Mouse (Mus musculus): ENCODE data around the gene Rnf144a.

Rnf144a gene

GRCm38 (mm10) chr12:26367361-26367760, 47.7 kb downstream of the Rnf144a start:
- no peak for DNase-seq

GRCm38 (mm10) chr12:26366372-26366771, 48.7 kb downstream of the Rnf144a start:
- DNase-seq = no peak

- no peak for DNase-seq
These were observed 49.3 kb downstream of the Rnf144a start for GRCm38 (mm10) chr12:26365531-26366315.

DNA sequence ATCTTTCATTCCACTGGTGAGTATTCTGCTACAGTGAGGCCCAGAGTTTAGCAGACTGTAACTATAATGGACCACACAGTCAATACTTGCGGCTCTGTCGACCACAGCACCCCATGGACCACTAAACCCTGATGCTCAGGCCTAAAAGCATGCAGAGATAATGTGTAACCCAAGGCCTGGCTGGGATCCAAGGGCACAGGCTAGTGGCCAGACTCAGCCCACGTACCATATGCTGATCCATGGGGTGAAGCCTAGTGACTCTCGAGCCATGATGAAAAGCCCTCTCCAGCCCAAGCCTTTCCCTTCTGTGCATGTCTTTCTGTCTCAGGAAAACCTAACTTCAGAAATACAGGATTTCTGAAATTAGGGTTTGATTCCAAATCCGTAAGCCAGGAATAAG, 50.2 kb downstream of the Rnf144a start:
- no peak for DNase-seq

GRCm38 (mm10) chr12:26360946-26361523, 54.0 kb downstream of the Rnf144a start:
- no peak for DNase-seq

- DNase-seq = no peak
These were observed 55.2 kb downstream of the Rnf144a start for GRCm38 (mm10) chr12:26359817-26360216.

DNA sequence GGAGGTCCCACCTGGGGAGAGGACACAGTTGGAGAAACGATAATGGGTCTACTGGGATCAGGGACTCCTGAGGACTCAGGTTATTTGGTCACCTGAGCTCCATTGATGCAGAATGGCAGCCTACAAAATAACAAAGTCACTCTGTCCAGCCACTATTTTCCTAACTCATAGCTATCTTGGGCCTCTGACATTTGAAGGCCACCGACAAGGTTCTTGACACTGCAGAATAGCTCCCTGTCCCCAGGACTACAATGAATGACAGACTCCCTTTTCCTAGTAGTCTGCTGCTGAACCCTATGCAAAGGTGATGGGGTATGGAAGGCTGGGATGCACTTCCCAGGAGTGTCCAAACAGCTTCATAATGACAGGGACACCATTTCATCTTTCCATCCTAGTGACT, 55.8 kb downstream of the Rnf144a start:
- DNase-seq = no peak

DNA sequence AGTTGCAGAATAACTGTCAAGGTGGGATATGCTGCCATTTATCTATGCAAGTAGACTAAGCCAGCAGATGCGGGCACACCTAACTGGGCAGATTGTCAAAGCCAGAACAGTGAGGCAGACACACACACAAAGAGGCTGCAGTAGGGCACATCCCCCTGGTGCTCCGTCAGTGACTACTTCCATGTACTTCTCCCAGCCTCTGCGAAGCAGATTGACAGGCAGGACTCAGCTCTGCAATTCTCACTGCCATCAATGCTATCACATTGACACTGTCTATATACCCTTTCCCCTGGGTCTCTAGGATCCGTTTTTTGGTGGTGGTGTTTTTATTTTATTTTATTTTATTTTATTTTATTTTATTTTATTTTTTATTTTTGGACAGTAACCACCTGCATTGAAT, 57.8 kb downstream of the Rnf144a start:
- no peak for DNase-seq

- DNase-seq = no peak
These were observed 58.9 kb downstream of the Rnf144a start for GRCm38 (mm10) chr12:26356191-26356590.

GRCm38 (mm10) chr12:26351321-26351720, 63.7 kb downstream of the Rnf144a start:
- peak; percentile 31 for DNase-seq

DNA sequence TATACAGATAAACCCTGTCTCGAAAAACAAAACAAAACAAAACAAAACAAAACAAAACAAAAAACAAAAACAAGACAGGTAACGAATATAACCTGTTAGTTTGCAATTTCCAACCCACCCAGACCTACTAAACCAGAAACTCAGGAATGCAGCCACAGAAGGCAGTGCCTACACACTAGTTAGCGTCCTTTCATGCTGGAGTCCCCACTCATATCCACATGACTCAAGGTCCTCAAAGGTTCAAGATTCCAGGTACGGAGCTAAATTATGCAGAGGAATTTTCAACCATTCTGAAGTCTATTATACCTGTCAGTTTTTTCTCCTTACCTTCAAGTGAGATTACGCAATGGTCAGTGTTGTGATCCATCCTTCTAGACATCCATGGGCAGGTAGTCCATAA, 70.6 kb downstream of the Rnf144a start:
- no peak for DNase-seq

DNA sequence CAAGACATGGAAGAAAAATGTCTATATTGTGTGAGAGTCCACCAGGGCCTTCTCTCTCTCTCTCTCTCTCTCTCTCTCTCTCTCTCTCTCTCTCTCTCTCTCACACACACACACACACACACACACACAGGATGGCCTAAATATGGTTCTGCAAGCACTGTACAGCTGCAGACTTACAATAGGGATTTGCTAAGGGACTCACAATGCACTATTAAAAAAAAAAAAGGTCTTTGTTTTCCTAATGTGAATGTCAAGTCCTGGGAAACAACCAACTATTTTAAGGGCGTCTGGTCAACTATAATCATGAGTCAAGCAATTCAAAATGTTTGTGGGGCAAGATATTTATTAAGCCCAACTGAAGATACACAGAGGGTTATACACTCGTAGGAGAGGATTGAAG, 71.9 kb downstream of the Rnf144a start:
- DNase-seq = no peak

- no peak for DNase-seq
These were observed 72.4 kb downstream of the Rnf144a start for GRCm38 (mm10) chr12:26342663-26343062.

- no peak for DNase-seq
These were observed 73.0 kb downstream of the Rnf144a start for GRCm38 (mm10) chr12:26342086-26342485.

DNA sequence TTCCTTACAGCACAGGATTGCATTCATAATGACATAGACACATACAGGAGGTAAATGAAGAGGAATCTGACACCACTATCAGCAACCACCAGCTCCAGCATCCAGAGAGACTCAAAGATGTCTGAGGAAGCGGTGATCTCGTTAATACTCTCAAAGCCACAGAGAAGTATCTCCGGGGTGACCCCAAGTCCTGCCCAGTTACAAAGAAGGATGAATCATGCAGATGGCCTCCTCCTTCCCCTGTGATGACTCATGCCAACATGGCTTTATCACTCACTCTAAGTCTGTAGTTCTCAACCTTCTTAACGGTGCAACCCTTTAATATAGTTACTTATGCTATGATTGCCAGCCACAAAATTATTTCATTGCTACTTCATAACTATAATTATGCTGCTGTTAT, 74.4 kb downstream of the Rnf144a start:
- no peak for DNase-seq

DNA sequence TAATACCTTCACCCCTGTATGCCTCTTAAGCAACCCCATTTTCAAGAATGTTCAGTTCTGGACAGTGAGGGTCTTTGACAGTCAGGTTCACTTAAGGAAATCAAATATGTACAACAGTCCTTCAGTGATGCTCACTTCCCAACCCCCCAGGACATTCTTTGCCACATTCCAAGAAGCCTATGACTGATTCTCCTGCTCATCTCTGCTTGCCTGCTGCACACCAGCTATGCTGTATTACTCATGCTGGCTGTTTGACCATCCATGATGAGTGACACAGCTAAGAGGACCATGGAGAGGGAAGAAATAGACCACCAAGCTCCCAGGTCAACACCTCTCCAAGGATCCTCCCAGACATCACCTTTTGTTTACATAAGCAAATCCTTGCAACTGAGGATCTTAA, 75.2 kb downstream of the Rnf144a start:
- DNase-seq = no peak

DNA sequence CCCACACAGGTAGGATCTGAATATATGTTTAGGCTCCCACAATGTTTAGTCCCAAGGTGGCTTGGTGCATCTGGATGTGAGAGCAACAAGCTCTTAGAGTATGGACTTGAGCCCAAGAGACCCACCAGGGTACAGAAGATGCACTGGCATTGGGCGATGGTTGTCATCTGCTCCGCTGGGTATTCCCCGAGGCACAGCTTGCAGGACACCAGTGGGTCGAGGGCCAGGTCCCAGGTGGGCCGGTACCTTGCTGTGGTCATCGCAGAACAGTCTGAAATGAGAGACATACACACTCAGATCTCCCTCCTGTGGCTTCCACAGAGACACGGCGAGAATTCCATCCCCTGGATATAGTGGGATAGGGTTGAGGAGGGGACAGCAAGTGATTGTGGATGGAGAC, 75.9 kb downstream of the Rnf144a start:
- DNase-seq = no peak

- DNase-seq = no peak
These were observed 81.4 kb downstream of the Rnf144a start for GRCm38 (mm10) chr12:26333678-26334077.

GRCm38 (mm10) chr12:26331048-26331447, 84.0 kb downstream of the Rnf144a start:
- peak; percentile 77 for DNase-seq

DNA sequence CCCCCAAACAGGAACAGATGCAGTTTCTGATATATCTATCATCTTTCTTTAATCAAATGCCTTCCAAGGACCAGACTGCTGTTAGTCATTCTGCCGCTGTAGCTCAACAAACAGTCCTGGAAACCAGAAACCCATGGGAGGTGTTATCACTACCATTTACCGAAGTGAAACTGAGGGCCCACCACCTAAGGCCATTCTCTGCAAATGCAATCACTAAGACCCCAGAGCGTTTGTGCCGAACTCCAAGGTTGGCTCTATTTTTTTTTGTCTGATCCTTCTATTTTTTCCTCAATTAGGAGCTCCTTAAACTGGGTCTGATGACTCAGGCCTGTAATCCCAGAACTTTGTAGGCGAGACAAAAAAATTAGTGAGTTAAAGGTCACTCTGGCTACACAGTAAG, 85.3 kb downstream of the Rnf144a start:
- no peak for DNase-seq

GRCm38 (mm10) chr12:26329031-26329675, 85.9 kb downstream of the Rnf144a start:
- DNase-seq = no peak

- DNase-seq = no peak
These were observed 91.2 kb downstream of the Rnf144a start for GRCm38 (mm10) chr12:26323783-26324364.

- no peak for DNase-seq
These were observed 98.8 kb downstream of the Rnf144a start for GRCm38 (mm10) chr12:26316261-26316660.

DNA sequence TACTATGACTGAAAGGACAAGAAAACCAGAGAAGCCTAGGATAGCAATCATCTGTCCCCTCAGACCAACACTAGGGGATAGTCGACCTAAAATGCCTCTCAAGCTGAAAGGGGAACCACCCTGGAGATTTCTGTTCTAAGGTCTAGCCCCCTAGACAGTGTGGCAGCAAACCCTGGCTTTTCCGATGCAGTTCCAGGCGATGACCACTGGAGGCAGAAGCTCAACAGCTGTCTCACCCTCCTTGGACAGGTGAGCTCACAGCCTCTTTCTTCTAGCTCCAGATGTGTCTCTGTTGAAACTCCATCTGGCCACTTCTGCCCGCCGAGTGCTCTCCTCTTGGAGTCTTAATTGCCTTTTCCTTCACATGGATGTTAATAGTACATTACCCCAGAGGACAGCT, 100.1 kb downstream of the Rnf144a start:
- no peak for DNase-seq
